Mouse (Mus musculus): ENCODE measurements around the gene Faap20. TPM values are rescaled to one million over a fixed set of nuclear protein-coding genes. Genes with fewer than 3 reads are reported as not detected.

Faap20 gene
- 10 to 100 TPM; 11.9 to 15.3 TPM for total RNA-seq (2021)
- long read RNA-seq, experiment 1, transcript Faap20-210 (4 exons, 1,076 nt): major isoform, 9 of 19 reads
- long read RNA-seq, experiment 1, transcript Faap20-201 (3 exons, 1,479 nt): major isoform, 9 of 19 reads
- long read RNA-seq, experiment 1, partial matches to known transcripts: 0 of 19 reads
- long read RNA-seq, experiment 1, other reads (novel, unspliced or antisense): 1 of 19 reads
- long read RNA-seq, experiment 2, transcript Faap20-201 (3 exons, 1,479 nt): minor isoform, 6 of 18 reads
- long read RNA-seq, experiment 2, transcript Faap20-210 (4 exons, 1,076 nt): major isoform, 9 of 18 reads
- long read RNA-seq, experiment 2, partial matches to known transcripts: 0 of 18 reads
- long read RNA-seq, experiment 2, other reads (novel, unspliced or antisense): 2 of 18 reads

DNA sequence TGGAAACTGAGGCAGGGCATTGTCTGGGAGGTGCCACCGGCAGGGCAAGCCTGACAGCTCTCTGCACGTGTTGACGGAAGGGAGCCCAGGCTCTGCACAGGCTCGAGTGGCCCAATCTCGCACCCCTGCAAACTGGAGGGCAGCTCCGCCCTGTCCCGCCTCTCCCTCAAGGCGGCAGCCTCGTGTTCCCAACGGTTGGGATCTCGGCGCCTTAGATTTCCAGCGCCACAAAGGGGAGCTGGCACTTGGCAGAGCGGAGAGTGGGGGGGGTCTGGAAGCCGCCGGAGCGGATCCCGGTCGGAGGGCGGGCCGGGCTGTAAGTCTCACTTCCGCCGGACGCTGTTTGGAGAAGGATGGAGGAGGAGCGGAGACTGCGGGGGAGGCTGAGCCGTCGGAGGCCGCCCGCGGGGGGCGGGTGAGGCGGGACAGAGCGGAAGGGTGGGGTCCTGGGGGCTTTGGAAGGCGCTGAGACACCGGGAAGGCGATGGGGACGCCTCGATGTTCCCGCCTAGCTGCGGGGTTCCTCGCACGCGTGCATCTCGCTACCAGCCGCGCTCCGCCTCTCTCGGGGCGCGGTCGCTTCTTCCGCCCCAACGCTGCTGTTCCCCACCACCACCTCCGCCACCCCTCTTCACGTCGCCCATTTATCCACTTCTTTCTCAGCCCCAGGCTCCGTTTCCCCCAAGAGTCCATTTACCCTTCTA is at the start of gene Faap20:
Gene Faap20 (plus strand): TSS at position 155 of the 704 bp plus-strand sequence.
- intact Hi-C loops (cut with DNase I; ENCODE audit: low total_unique reads): loop anchor here (2.0 to 10.0 kb wide), 2 partner anchors 125 to 153 kb away; no protein-coding TSS in a partner anchor
- DNase-seq: peak; percentile 90

DNA sequence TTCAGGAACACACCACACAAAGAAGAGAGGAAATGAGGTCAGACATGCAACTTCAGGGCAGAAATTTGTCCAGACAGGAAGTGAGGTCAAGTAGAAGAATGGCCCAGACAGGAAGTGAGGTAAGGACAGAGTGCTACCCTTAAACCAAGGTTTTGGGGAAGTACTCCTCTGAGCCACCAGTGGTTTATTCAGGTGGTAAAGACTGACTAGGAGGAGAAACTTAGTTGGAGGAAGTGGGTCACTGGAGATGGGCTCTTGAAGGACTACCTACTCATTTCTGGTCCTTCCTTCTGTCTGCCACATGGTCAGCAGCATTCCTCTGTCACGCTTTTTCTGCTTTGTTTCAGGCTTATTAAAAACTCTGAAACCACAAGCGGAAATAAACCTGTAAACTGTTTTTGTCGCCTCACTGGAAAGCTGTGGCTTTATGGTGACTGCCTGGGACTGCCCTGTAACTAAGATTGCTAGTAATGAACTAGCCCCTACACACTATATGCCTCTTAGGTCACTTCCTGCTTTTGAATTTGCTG is 48.7 kb upstream of the Faap20 start:
- no peak for DNase-seq
- intact Hi-C loops (cut with DNase I; ENCODE audit: low total_unique reads): no loop called here

DNA sequence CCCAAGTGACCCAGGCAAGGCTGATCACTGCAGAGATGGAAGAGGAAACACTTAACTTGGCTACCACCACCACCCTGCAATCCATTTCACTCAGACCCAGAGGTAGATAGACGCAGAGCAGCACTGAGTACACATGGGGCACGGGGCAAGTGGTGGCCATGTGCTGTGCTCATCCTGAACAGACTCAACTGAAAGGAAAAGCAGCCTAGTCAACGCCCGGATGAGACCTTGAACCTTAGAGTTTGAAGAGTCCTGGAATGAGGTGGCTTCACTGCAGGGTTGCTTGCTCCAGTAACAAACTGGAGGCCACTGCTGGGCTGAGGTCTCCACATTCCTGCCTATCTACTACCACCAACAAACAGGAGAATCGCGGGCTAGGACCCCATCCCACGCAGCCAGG is 47.8 kb upstream of the Faap20 start:
- intact Hi-C loops (cut with DNase I; ENCODE audit: low total_unique reads): no loop called here
- DNase-seq: no peak

DNA sequence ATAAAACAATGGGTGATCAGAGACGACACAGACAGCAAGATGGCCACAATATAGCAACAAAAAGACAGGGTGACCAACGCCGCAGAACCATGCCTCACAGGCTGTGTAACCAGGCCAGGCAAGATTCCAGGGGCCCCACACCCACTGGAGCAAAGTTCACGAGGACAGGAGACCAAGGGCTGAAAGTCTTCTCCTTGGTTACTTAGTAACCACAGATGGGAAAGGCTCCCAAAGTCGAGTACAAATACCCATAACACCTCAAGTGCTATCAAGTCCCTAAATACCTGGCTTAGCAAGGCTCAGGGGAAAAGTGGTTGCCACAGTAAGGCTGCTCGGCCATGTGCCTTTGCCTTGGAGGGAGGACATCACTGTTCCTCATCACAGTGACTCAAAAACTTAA is 43.7 kb upstream of the Faap20 start:
- no peak for DNase-seq
- intact Hi-C loops (cut with DNase I; ENCODE audit: low total_unique reads): no loop called here

DNA sequence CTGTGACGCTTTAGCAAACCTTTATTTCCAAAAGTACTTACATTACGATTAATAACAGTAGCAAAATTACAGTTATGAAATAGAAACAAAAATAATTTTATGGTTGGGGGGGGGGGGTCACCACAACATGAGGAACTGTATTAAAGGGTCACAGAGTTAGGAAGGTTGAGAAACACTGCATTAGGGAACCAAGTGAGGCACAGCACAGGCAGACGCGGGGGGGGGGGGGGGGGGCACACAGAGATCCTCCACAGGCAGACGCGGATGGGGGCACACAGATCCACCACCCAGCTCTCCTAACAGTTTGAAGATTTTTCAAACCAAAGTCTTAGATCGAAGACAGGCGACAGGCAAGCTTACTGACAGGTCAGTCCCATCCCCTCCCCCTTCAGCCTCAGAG is 43.1 kb upstream of the Faap20 start:
- intact Hi-C loops (cut with DNase I; ENCODE audit: low total_unique reads): no loop called here
- DNase-seq: no peak

DNA sequence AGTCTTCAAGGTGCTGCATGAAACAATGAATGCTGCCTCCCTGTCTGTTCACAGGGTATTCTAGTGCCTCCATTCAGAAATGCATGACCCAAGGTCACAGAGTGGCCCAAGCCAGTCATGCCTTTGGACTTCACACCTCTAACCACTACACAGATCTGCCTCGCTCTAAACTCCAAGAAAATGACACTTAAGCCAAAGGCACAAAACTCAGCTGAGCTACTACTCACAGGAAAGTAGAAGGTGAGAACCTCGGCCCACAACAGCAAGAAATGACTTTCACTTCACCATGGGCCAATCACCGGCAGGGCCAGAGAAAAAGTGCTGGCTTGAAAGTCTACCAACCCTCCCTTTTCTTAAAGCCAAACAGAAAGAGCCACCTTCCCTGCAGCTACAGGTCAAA is 41.8 kb upstream of the Faap20 start:
- intact Hi-C loops (cut with DNase I; ENCODE audit: low total_unique reads): no loop called here

DNA sequence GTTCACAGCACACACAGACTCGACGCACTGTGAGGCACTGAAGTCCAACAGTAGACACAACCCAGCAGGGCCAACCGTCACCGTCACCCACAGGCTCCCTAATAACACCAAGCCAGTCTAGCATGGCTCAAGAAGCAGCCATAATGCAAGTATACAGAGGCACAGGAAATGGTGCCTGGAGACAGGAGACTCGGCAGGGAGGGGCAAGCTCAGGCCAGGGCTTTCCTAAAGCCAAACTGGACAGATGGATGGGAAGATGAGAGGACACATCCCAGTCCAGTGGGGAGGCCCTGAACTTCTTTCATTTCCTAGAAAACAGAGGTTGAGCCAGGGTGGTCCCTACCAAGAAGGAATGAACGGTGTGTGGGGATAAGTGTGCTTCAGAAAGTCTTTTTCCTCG is 41.0 kb upstream of the Faap20 start:
- no peak for DNase-seq
- intact Hi-C loops (cut with DNase I; ENCODE audit: low total_unique reads): no loop called here

More for the DNA sequence above, 41.8 kb upstream of the Faap20 start:
- DNase-seq: no peak

DNA sequence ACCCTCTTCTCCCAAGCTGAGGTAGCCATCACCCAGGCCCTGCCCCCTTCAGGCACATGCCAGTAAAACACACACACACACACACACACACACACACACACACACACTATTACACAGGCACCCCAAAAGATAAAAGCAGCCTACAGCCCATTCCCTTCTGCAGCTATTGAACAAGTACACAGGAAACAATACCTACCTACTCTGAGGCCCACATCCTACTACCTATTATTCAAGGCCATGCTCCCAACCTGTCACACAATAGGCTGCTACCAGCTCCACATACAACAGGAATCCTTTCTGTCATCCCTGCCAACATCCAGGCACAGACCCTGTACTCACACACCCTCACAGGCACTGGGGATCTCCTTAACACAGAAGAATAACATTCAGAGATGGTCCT is 40.5 kb upstream of the Faap20 start:
- intact Hi-C loops (cut with DNase I; ENCODE audit: low total_unique reads): no loop called here
- DNase-seq: no peak

DNA sequence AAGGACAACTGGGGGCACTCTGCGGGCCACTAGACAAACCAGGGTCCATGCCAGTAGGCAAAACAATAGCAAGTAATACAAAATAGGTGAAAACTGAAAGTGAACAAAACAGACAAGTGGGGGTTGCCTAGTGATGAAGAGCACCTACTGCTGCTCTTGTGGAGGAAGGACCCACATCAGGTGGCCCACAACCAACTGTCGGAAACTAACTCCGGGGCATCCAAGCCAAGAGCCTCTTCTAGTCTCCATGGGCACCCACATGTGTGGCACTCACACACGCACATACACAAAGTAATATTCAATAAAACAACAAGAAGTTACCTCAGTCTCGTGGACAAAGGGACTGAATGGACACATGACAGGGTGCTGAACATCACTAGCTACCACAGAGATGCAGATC is 40.1 kb upstream of the Faap20 start:
- intact Hi-C loops (cut with DNase I; ENCODE audit: low total_unique reads): no loop called here
- DNase-seq: no peak

DNA sequence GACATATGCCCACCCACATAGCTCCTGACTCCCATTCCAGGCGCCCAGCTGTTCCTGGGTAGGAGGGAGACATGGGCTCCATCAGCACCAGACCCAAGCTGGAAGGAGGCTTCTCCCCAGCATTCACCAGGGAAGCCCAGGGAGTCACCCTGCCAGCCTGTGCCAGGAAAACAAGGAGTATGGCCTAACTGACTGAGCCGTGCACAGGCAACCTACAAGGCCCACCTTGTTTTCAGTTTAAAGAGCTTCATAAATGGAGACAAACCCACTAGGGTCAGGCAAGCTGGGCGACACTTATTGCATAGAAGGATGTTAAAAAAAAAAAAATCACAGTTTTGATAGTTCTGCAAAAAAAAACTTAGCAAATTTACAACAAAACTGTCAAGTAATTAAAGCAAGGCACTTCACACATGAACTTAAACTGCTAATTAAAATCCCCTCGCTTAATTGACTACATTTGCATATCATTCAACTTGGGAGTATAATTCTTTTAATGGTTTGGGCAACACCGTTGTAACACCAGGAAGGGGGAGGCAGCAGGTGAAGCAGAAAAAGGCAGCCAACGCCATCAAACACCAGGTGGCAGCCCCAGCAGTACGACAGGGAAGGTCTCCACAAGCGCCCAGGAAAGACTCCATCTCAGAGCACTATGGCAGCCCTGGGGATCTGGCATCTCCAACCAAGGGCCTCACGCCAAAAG is 36.4 kb upstream of the Faap20 start:
- intact Hi-C loops (cut with DNase I; ENCODE audit: low total_unique reads): no loop called here
- no peak for DNase-seq

DNA sequence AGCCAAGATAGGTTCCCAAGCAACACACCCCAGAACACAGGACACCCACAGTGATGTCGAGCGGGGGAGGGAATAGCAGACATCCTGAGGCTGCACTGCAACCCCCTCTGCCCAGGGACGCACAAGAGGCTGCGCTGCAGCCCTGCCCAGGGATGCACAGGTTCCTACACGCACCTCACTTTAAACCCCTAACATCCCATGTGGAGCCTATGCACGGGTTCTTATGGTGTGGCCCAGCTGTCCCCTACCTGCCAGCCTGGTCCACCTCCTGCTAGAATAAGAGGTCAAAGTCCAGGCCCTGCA is 35.9 kb upstream of the Faap20 start:
- no peak for DNase-seq
- intact Hi-C loops (cut with DNase I; ENCODE audit: low total_unique reads): no loop called here

DNA sequence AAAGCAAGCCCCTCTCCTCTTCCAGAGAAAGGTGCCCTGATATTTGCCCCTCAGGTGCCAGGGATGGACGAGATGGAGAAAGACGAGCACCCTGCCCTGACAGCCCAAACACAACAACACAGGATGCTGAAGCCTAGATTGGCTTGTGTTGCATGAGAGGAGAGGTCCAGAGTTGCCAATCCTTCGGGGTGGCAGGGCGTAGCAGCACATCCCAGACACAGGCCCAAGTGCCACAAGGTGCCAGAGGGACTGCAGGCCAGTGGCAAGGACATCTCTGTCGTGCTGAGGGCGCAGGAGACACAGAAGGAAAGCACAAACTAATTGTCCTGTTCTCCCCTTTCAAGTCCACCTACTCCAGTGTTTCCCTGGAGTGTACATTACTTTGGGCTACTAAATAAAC is 35.4 kb upstream of the Faap20 start:
- intact Hi-C loops (cut with DNase I; ENCODE audit: low total_unique reads): no loop called here
- DNase-seq: no peak

DNA sequence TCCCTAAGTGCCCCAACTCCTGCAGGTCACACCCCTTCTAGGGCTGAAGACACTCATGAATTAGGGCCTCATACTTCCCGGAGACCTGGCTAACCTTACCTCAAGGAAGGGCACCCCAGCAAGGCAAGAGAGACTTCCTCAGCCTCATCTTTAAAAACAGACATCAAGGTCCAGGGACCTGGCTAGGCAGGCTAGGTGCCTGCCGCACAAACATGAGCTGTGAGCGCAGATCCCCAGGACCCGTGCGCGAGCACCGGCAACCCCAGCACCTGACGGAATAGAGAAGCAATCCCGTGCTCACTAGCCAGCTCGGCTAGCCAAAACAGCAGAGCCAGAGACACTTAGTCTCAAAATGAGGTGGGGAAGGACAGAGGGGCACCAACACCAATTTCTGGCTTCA is 34.8 kb upstream of the Faap20 start:
- intact Hi-C loops (cut with DNase I; ENCODE audit: low total_unique reads): no loop called here
- DNase-seq: no peak

DNA sequence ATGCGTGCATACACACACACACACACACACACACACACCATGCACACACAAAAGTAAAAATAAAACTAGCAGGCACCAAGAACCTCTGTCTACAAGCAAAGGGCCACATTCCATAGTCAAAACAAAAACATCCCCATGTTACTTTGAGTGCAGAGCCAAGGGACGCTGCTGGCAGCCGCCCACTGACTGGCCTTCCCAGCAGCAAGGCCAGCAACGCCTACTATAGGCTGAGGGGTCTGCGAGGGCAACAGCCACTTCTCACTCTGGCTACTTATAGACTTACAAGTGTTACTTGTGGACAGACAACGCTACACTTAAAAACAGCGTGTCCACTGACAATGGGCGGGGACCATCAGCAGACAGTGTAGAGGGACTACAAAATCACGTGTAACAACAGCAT is 34.4 kb upstream of the Faap20 start:
- no peak for DNase-seq
- intact Hi-C loops (cut with DNase I; ENCODE audit: low total_unique reads): no loop called here

DNA sequence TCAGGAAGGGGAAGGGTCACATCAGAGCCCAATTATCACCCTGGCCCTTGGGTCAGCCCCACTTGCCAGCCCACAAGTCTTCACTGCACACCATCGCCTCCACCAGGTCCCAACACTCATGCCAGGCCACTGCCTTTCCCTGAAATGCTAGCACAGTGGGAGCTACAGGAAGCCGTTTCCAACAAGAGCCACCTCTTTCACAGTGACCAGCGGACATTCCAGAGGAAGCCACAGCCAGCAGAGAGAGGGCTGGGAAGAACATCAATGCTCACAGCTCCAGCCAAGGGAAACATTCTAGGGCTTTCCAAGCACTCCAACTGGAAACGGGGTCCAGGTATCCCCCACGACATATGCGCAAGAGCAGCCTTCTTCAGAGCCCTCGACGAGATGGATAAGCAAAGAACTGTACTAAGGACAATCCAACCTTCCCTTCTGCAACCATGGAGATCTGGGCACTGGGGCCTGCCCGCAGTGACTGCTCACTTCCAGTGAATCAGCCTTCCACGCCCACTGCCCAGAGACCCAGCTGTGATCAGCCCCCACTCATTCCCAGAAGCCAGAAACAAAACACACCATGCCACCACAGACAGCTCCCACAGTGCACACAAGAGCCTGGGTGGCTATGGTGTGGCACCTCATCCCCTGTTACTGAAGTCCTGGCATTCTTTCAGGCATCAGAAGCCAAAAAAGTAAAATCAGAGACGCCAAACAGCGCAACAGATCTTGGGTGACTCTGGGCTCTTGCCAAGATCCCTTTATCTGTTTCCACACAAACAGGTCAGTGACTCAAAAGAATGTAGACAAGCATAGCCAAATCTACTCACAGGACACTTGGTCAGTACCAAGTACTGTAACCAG is 33.6 kb upstream of the Faap20 start:
- intact Hi-C loops (cut with DNase I; ENCODE audit: low total_unique reads): no loop called here
- peak; percentile 31 for DNase-seq

DNA sequence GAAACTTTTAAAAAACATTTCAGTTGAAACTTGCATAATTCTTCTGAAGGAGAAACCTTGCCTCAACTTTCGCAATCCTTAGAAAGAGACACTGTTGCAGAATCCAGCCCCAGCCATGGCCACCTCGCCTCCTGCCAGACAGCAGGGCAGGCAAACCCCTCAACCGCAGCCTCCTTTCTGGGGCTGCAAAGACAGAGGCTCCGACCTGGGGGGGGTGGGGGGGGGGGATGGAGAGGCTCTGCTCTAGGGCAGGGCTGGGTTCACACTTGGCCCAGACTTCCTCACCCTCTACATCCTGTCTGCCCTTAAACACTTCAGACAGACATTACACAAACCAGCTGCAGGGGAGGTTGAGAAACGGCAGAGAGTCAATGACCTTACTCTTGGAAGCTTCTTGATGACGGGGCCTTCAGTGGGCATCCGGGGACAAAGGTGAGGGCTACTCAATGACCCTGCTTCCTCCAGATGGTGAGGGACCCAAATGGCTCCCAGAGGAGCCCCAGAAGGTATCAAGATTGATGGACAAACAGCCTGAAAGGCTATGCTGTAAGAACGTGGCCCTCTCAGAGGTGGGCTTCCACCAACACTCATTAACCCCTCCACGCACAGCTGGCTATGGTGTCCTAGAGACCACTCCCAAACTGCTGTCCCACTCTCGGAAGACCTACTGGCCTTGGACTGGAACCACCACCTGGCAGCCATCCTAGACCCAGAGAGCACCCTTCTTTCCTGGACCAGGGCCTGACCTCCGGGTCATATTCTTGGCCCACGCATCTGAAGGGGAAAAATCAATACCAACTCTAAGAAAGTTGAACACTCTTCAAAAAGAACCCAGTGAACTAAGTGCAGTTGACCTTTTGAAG is 32.1 kb upstream of the Faap20 start:
- intact Hi-C loops (cut with DNase I; ENCODE audit: low total_unique reads): no loop called here
- no peak for DNase-seq

DNA sequence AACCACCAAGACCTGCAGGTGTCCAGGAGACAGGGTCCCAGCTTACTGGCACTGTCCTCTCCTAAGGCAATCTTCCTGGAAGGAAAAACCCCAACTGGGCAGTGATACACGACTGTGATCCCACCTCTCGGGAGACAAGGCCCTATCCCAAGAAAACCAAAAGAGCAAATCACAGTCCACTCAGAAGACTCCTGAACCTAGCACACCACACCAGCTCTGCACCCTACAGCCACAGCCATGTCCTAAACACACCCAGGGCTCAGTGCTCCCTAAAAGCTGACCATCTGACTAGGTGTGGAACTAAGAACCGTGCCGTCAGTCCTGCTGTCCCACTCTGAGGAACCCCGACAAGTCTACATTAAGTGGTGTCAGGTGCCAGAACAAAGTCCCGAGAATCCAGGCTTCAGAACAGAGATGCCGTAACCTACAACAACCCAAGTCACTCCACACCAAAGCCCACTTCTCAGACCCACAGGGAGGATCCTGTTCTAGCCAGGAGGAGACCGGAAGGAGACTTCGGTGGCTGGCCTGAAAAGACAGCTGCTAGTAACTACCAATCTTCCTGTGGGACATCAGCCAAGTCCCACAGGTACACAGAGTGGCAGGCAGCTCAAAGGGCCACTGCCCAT is 31.4 kb upstream of the Faap20 start:
- DNase-seq: no peak
- intact Hi-C loops (cut with DNase I; ENCODE audit: low total_unique reads): no loop called here
